Mouse (Mus musculus) kidney, postnatal 4 days (tissue): Measurements from ENCODE around the gene Rab3il1.

Experiments
- DNase-seq, 2 experiments: peaks; one replicate each; pipeline ENCODE4 v3.0.0; 2021; ENCODE audit warnings: mixed read lengths in 2 of 2

The Rab3il1 gene

GRCm38 (mm10) chr19:10013913-10014312, 12.4 kb downstream of the Rab3il1 start:
- peak; percentile 56 to 72 for DNase-seq

GRCm38 (mm10) chr19:10014824-10015223, 13.4 kb downstream of the Rab3il1 start:
- peak in 1 of 2 experiments; percentile 62 for DNase-seq

- DNase-seq: no peak
These were observed 14.0 kb downstream of the Rab3il1 start for GRCm38 (mm10) chr19:10015442-10015841.

- DNase-seq: no peak
These were observed 14.7 kb downstream of the Rab3il1 start for GRCm38 (mm10) chr19:10016151-10016550.

GRCm38 (mm10) chr19:10017637-10018526, 16.4 kb downstream of the Rab3il1 start:
- peak; percentile 93 to 95 for DNase-seq

GRCm38 (mm10) chr19:10018527-10018818, 17.0 kb downstream of the Rab3il1 start:
- DNase-seq: no peak

GRCm38 (mm10) chr19:10019214-10019760, 17.8 kb downstream of the Rab3il1 start:
- no peak for DNase-seq

GRCm38 (mm10) chr19:10021981-10022380, 20.5 kb downstream of the Rab3il1 start:
- DNase-seq: no peak

- DNase-seq: peak; percentile 62 to 77
These were observed 21.2 kb downstream of the Rab3il1 start for GRCm38 (mm10) chr19:10022414-10023303.

- peak in 1 of 2 experiments; percentile 54 for DNase-seq
These were observed 21.9 kb downstream of the Rab3il1 start for GRCm38 (mm10) chr19:10023304-10023758.

GRCm38 (mm10) chr19:10025169-10025875, 23.9 kb downstream of the Rab3il1 start:
- DNase-seq: peak; percentile 78 to 84

- DNase-seq: no peak
These were observed 28.3 kb downstream of the Rab3il1 start for GRCm38 (mm10) chr19:10029746-10030145.

GRCm38 (mm10) chr19:10033211-10033973, 31.9 kb downstream of the Rab3il1 start:
- peak; percentile 67 to 78 for DNase-seq

GRCm38 (mm10) chr19:10034356-10034755, 32.9 kb downstream of the Rab3il1 start:
- no peak for DNase-seq

GRCm38 (mm10) chr19:10034785-10035447, 33.4 kb downstream of the Rab3il1 start:
- peak; percentile 92 for DNase-seq

- peak; percentile 52 to 73 for DNase-seq
These were observed 36.1 kb downstream of the Rab3il1 start for GRCm38 (mm10) chr19:10037534-10037933.

GRCm38 (mm10) chr19:10038364-10038763, 36.9 kb downstream of the Rab3il1 start:
- no peak for DNase-seq

- DNase-seq: peak; percentile 74 to 81
These were observed 37.4 kb downstream of the Rab3il1 start for GRCm38 (mm10) chr19:10038910-10039309.

- peak; percentile 52 to 62 for DNase-seq
These were observed 38.1 kb downstream of the Rab3il1 start for GRCm38 (mm10) chr19:10039615-10040014.

GRCm38 (mm10) chr19:10040866-10041387, 39.5 kb downstream of the Rab3il1 start:
- no peak for DNase-seq
